In the genomic region with DNA sequence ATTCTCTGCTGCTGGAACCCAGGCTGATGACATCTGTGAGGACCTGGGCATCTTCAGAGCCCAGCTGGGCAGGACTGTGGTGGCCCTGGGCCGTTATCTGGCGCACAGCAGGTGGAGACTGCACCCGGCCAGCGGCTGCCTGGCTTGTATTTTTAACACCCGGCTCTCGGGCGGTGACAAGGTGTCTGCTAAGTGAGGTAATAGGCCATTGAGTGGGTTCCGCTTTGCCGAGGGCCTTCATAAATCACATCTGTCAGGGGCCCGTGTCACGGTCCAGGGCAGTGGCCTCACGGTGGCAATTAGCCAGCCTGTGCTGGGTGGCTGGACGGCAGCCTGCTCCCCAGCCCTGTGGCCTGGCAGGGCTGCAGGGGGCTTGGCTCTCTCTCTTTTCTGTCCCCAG, we compare ENCODE assay signal across 8 mouse cellular contexts.
DNase-seq lines count a peak whose midpoint lies in the region; ATAC-seq and TF ChIP-seq lines count a peak whose summit lies in the region.

No protein-coding gene starts in this region.

- TF ChIP-seq POLR2A in lung, adult 2 months (IDR thresholded peaks at IDR 0.05; ENCODE audit: borderline replicate concordance, extremely low read depth, low read depth, low read length): no peak

- no peaks in the 10 kb centered on the region for H3K9me3 ChIP-seq in lung, embryonic 14.5 days (ENCODE audit: low read depth, low read length)
- H3K9me3 ChIP-seq in hindbrain, embryonic 11.5 days (ENCODE audit: control insufficient read depth, low read length): no peaks in the 10 kb centered on the region
- no peaks in the 10 kb centered on the region for H3K9me3 ChIP-seq in liver, embryonic 15.5 days (replicated peaks)

- H3K4me2 ChIP-seq in lung, embryonic 14.5 days: no peak overlapping the region
- no peak overlapping the region for H3K4me2 ChIP-seq in hindbrain, embryonic 11.5 days (replicated peaks; ENCODE audit: low read depth, low read length)
- H3K4me2 ChIP-seq in liver, embryonic 15.5 days: no peak overlapping the region

- peaks cover 6% of the 10 kb centered on the region; the same call in 1 of the 2 replicates for H3K4me1 ChIP-seq in lung, embryonic 14.5 days (ENCODE audit: insufficient read depth)
- H3K4me1 ChIP-seq in lung, adult 2 months (ENCODE audit: control insufficient read depth, insufficient read depth, low read length): peaks cover 2% of the 10 kb centered on the region; the same call in 1 of the 2 replicates
- H3K4me1 ChIP-seq in hindbrain, embryonic 11.5 days (replicated peaks; ENCODE audit: control insufficient read depth, insufficient read depth, low read length): peaks cover 12% of the 10 kb centered on the region
- peaks cover 8% of the 10 kb centered on the region; the same call in 1 of the 2 replicates for H3K4me1 ChIP-seq in liver, embryonic 15.5 days (replicated peaks)

- H3K4me3 ChIP-seq in lung, embryonic 14.5 days (ENCODE audit: low read depth, low read length): no peak overlapping the region
- no peak overlapping the region for H3K4me3 ChIP-seq in lung, adult 2 months (replicated peaks; ENCODE audit: extremely low read depth, low read depth, low read length)
- H3K4me3 ChIP-seq in hindbrain, embryonic 11.5 days (ENCODE audit: low read depth, low read length): no peak overlapping the region
- H3K4me3 ChIP-seq in liver, embryonic 15.5 days (replicated peaks): no peak overlapping the region

- peak; percentile 68 for DNase-seq in lung, embryonic 14.5 days
- DNase-seq in lung, adult 2 months: no peak
- DNase-seq in gastrocnemius, adult 18-20 months (ENCODE audit: low spot score): peak; percentile 60
- DNase-seq in hindbrain, embryonic 11.5 days (ENCODE audit: low spot score): peak; percentile 65
- DNase-seq in thymus, postnatal 25 days: no peak
- DNase-seq in thymus, postnatal 14 days: no peak

- 0 out of 2 replicates have a peak, but pooled peaks cover 3% of the 10 kb centered on the region for H3K27me3 ChIP-seq in lung, embryonic 14.5 days (ENCODE audit: insufficient read depth, low read length)
- H3K27me3 ChIP-seq in hindbrain, embryonic 11.5 days (ENCODE audit: control insufficient read depth, insufficient read depth, low read length): no peaks in the 10 kb centered on the region
- H3K27me3 ChIP-seq in liver, embryonic 15.5 days: peaks cover 20% of the 10 kb centered on the region; the same call in 1 of the 2 replicates

- no peak for TF ChIP-seq CTCF in lung, embryonic 14.5 days (IDR thresholded peaks at IDR 0.05; ENCODE audit: low read depth)
- no peak for TF ChIP-seq CTCF in lung, adult 2 months (IDR thresholded peaks at IDR 0.05; ENCODE audit: insufficient read depth, low read length)

- 6% methylated on average over 13 of the region's 13 CpGs for WGBS in lung, embryonic 14.5 days
- 20% methylated on average over 13 of the region's 13 CpGs for WGBS in lung, adult 2 months
- WGBS in hindbrain, embryonic 11.5 days: 24% methylated on average over 13 of the region's 13 CpGs
- WGBS in liver, embryonic 15.5 days (ENCODE audit: insufficient replicate concordance): 11% methylated on average over 13 of the region's 13 CpGs

- H3K36me3 ChIP-seq in lung, embryonic 14.5 days (ENCODE audit: insufficient read depth): no peaks in the 10 kb centered on the region
- H3K36me3 ChIP-seq in hindbrain, embryonic 11.5 days (ENCODE audit: control insufficient read depth, insufficient read depth, low read length): no peaks in the 10 kb centered on the region
- no peaks in the 10 kb centered on the region for H3K36me3 ChIP-seq in liver, embryonic 15.5 days (replicated peaks)

- peak; percentile 18; the same call in 1 of the 2 replicates for ATAC-seq in lung, embryonic 14.5 days (ENCODE audit: insufficient read depth)
- ATAC-seq in hindbrain, embryonic 11.5 days (ENCODE audit: low FRiP score): peak; percentile 39; the same call in 1 of the 2 replicates
- peak; percentile 30; the same call in 1 of the 2 replicates for ATAC-seq in liver, embryonic 15.5 days (ENCODE audit: insufficient read depth)
- no peak for ATAC-seq in monocyte, adult 5-6 weeks (replicated peaks; ENCODE audit: insufficient number of reproducible peaks, low FRiP score, low TSS enrichment, poor library complexity, severe bottlenecking)

- H3K27ac ChIP-seq in lung, embryonic 14.5 days (ENCODE audit: low read depth): no peak overlapping the region
- H3K27ac ChIP-seq in hindbrain, embryonic 11.5 days (ENCODE audit: low read depth, low read length): peak overlapping the region; percentile 49
- no peak overlapping the region for H3K27ac ChIP-seq in liver, embryonic 15.5 days (replicated peaks)

- H3K9ac ChIP-seq in lung, embryonic 14.5 days: no peak overlapping the region
- H3K9ac ChIP-seq in hindbrain, embryonic 11.5 days (ENCODE audit: low read depth, low read length): no peak overlapping the region
- H3K9ac ChIP-seq in liver, embryonic 15.5 days: no peak overlapping the region

Comparison
In these comparisons a context has a peak if more than half of its experiments do, and no peak if none do; other contexts are left out.
1. DNase-seq: peak in lung, embryonic 14.5 days (single experiment), gastrocnemius, adult 18-20 months (single experiment) and hindbrain, embryonic 11.5 days (single experiment); none in lung, adult 2 months (single experiment), thymus, postnatal 25 days (single experiment) and thymus, postnatal 14 days (single experiment).